Mouse (Mus musculus): ENCODE measurements around the gene Clec16a. TPM values are rescaled to one million over a fixed set of nuclear protein-coding genes. Genes with fewer than 3 reads are reported as not detected.

Clec16a gene
- 15.5 and 16.5 TPM in 2 replicates for total RNA-seq (2017)

- ATAC-seq (replicated peaks; ENCODE audit: low read depth, poor library complexity, severe bottlenecking), result peak; percentile 79
Measured at GRCm38 (mm10) chr16:10544995-10545622, at the start of gene Clec16a. Gene Clec16a, plus strand, starts transcription at chr16:10545339.

- ATAC-seq (replicated peaks; ENCODE audit: low read depth, poor library complexity, severe bottlenecking), result 0 out of 2 replicates have a peak, but pooled peaks have one; percentile 32
Measured at GRCm38 (mm10) chr16:10495824-10496298, 49.3 kb upstream of the Clec16a start.

GRCm38 (mm10) chr16:10498096-10498602, 47.0 kb upstream of the Clec16a start:
- ATAC-seq (replicated peaks; ENCODE audit: low read depth, poor library complexity, severe bottlenecking), result no peak

- no peak for ATAC-seq (replicated peaks; ENCODE audit: low read depth, poor library complexity, severe bottlenecking)
Measured at GRCm38 (mm10) chr16:10499122-10499521, 46.0 kb upstream of the Clec16a start.

- peak; percentile 76 for ATAC-seq (replicated peaks; ENCODE audit: low read depth, poor library complexity, severe bottlenecking)
Measured at GRCm38 (mm10) chr16:10501865-10502264, 43.3 kb upstream of the Clec16a start.

GRCm38 (mm10) chr16:10503058-10503457, 42.1 kb upstream of the Clec16a start:
- no peak for ATAC-seq (replicated peaks; ENCODE audit: low read depth, poor library complexity, severe bottlenecking)

GRCm38 (mm10) chr16:10507445-10507844, 37.7 kb upstream of the Clec16a start:
- ATAC-seq (replicated peaks; ENCODE audit: low read depth, poor library complexity, severe bottlenecking), result no peak

- ATAC-seq (replicated peaks; ENCODE audit: low read depth, poor library complexity, severe bottlenecking), result no peak
Measured at GRCm38 (mm10) chr16:10508691-10509090, 36.4 kb upstream of the Clec16a start.

- ATAC-seq (replicated peaks; ENCODE audit: low read depth, poor library complexity, severe bottlenecking), result no peak
Measured at GRCm38 (mm10) chr16:10510477-10511133, 34.5 kb upstream of the Clec16a start.

GRCm38 (mm10) chr16:10511134-10511520, 34.0 kb upstream of the Clec16a start:
- ATAC-seq (replicated peaks; ENCODE audit: low read depth, poor library complexity, severe bottlenecking), result no peak

GRCm38 (mm10) chr16:10515953-10516572, 29.1 kb upstream of the Clec16a start:
- ATAC-seq (replicated peaks; ENCODE audit: low read depth, poor library complexity, severe bottlenecking), result no peak; the same call in 1 of the 2 replicates

- no peak for ATAC-seq (replicated peaks; ENCODE audit: low read depth, poor library complexity, severe bottlenecking)
Measured at GRCm38 (mm10) chr16:10518030-10518429, 27.1 kb upstream of the Clec16a start.

- ATAC-seq (replicated peaks; ENCODE audit: low read depth, poor library complexity, severe bottlenecking), result peak; percentile 73
Measured at GRCm38 (mm10) chr16:10520908-10521614, 24.1 kb upstream of the Clec16a start.

GRCm38 (mm10) chr16:10522811-10523210, 22.3 kb upstream of the Clec16a start:
- peak; percentile 68 for ATAC-seq (replicated peaks; ENCODE audit: low read depth, poor library complexity, severe bottlenecking)

- ATAC-seq (replicated peaks; ENCODE audit: low read depth, poor library complexity, severe bottlenecking), result no peak
Measured at GRCm38 (mm10) chr16:10523650-10524049, 21.5 kb upstream of the Clec16a start.

- ATAC-seq (replicated peaks; ENCODE audit: low read depth, poor library complexity, severe bottlenecking), result peak; percentile 68
Measured at GRCm38 (mm10) chr16:10524866-10525609, 20.1 kb upstream of the Clec16a start.

- ATAC-seq (replicated peaks; ENCODE audit: low read depth, poor library complexity, severe bottlenecking), result no peak
Measured at GRCm38 (mm10) chr16:10525610-10525980, 19.5 kb upstream of the Clec16a start.

GRCm38 (mm10) chr16:10527046-10527644, 18.0 kb upstream of the Clec16a start:
- no peak for ATAC-seq (replicated peaks; ENCODE audit: low read depth, poor library complexity, severe bottlenecking)

GRCm38 (mm10) chr16:10528382-10528781, 16.8 kb upstream of the Clec16a start:
- no peak for ATAC-seq (replicated peaks; ENCODE audit: low read depth, poor library complexity, severe bottlenecking)
